Mouse (Mus musculus): Measurements from ENCODE around the gene Dpm3. TPM values are rescaled to one million over a fixed set of nuclear protein-coding genes. Genes with fewer than 3 reads are reported as not detected.

Gene Dpm3
- total and polyA plus RNA-seq, 3 experiments, result 13.5 to 178 (median 47.7) TPM

- H3K4me1 ChIP-seq (ENCODE audit: insufficient read depth, low read depth, low read length), result peaks cover 30% of the 10 kb centered on the region
- H3K4me3 ChIP-seq (ENCODE audit: low read depth, low read length), result no peak overlapping the region
- H3K36me3 ChIP-seq (replicated peaks), result no peaks in the 10 kb centered on the region
- peaks cover 79% of the 10 kb centered on the region for H3K27me3 ChIP-seq (ENCODE audit: insufficient read depth, low read length)
- no peak for DNase-seq (ENCODE audit: low spot score)
- H3K9me3 ChIP-seq (replicated peaks), result no peaks in the 10 kb centered on the region
- ATAC-seq (ENCODE audit: extremely low read depth, insufficient number of reproducible peaks, low FRiP score, poor library complexity, severe bottlenecking), result no peak
- TF ChIP-seq POLR2AphosphoS5 (IDR thresholded peaks at IDR 0.05; ENCODE audit: insufficient replicate concordance, low read depth, low read length) (no peak), CTCF (IDR thresholded peaks at IDR 0.05; ENCODE audit: low read depth, low read length) (no peak), GATA1 (IDR thresholded peaks at IDR 0.05; ENCODE audit: borderline replicate concordance, low read length) (no peak), TAL1 (conservative IDR thresholded peaks at IDR 0.05; ENCODE audit: low read depth, low read length) (no peak), GATA2 (IDR thresholded peaks at IDR 0.05; ENCODE audit: borderline replicate concordance, low read depth, low read length) (no peak)
Measured at GRCm38 (mm10) chr3:89225918-89226317, 33.2 kb upstream of the Dpm3 start.

- Histone ChIP-seq H3K4me3 (ENCODE audit: low read depth, low read length) (no peak overlapping the region), H3K4me1 (ENCODE audit: insufficient read depth, low read depth, low read length) (peaks cover 30% of the 10 kb centered on the region), H3K9me3 (replicated peaks) (no peaks in the 10 kb centered on the region), H3K27me3 (ENCODE audit: insufficient read depth, low read length) (peaks cover 80% of the 10 kb centered on the region), H3K36me3 (replicated peaks) (no peaks in the 10 kb centered on the region)
- ATAC-seq (ENCODE audit: extremely low read depth, insufficient number of reproducible peaks, low FRiP score, poor library complexity, severe bottlenecking) (no peak), DNase-seq (ENCODE audit: low spot score) (no peak)
- no peak for TF ChIP-seq POLR2AphosphoS5 (IDR thresholded peaks at IDR 0.05; ENCODE audit: insufficient replicate concordance, low read depth, low read length)
Measured at GRCm38 (mm10) chr3:89226361-89226760, 32.8 kb upstream of the Dpm3 start.

- H3K4me3 ChIP-seq (ENCODE audit: low read depth, low read length), result peak within 1 kb of the TSS; percentile 65; the same call in 1 of the 2 replicates
- DNase-seq (ENCODE audit: low spot score) (no peak), ATAC-seq (ENCODE audit: extremely low read depth, insufficient number of reproducible peaks, low FRiP score, poor library complexity, severe bottlenecking) (no peak)
- H3K36me3 ChIP-seq (replicated peaks), result no peaks in the 10 kb centered on the region
- peaks cover 30% of the 10 kb centered on the region for H3K4me1 ChIP-seq (ENCODE audit: insufficient read depth, low read depth, low read length)
- no peaks in the 10 kb centered on the region for H3K9me3 ChIP-seq (replicated peaks)
- peaks cover 85% of the 10 kb centered on the region for H3K27me3 ChIP-seq (ENCODE audit: insufficient read depth, low read length)
- TF ChIP-seq CTCF (IDR thresholded peaks at IDR 0.05; ENCODE audit: low read depth, low read length) (no peak), GATA1 (IDR thresholded peaks at IDR 0.05; ENCODE audit: borderline replicate concordance, low read length) (no peak), GATA2 (IDR thresholded peaks at IDR 0.05; ENCODE audit: borderline replicate concordance, low read depth, low read length) (no peak), POLR2AphosphoS5 (IDR thresholded peaks at IDR 0.05; ENCODE audit: insufficient replicate concordance, low read depth, low read length) (no peak), TAL1 (conservative IDR thresholded peaks at IDR 0.05; ENCODE audit: low read depth, low read length) (no peak)
Measured at GRCm38 (mm10) chr3:89226900-89227299, 32.3 kb upstream of the Dpm3 start, which contains the start of gene Mtx1. Gene Mtx1, minus strand, starts transcription at chr3:89227088.

- peak; percentile 56 for DNase-seq (ENCODE audit: low spot score)
- peaks cover 90% of the 10 kb centered on the region for H3K27me3 ChIP-seq (ENCODE audit: insufficient read depth, low read length)
- H3K4me3 ChIP-seq (ENCODE audit: low read depth, low read length), result peak overlapping the region; percentile 65; the same call in 1 of the 2 replicates
- no peak for TF ChIP-seq GATA1 (IDR thresholded peaks at IDR 0.05; ENCODE audit: borderline replicate concordance, low read length)
- no peak for TF ChIP-seq POLR2AphosphoS5 (IDR thresholded peaks at IDR 0.05; ENCODE audit: insufficient replicate concordance, low read depth, low read length)
- TF ChIP-seq TAL1 (conservative IDR thresholded peaks at IDR 0.05; ENCODE audit: low read depth, low read length), result no peak
- no peak for TF ChIP-seq GATA2 (IDR thresholded peaks at IDR 0.05; ENCODE audit: borderline replicate concordance, low read depth, low read length)
- no peak for TF ChIP-seq CTCF (IDR thresholded peaks at IDR 0.05; ENCODE audit: low read depth, low read length)
- H3K36me3 ChIP-seq (replicated peaks), result no peaks in the 10 kb centered on the region
- ATAC-seq (ENCODE audit: extremely low read depth, insufficient number of reproducible peaks, low FRiP score, poor library complexity, severe bottlenecking), result no peak
- no peaks in the 10 kb centered on the region for H3K9me3 ChIP-seq (replicated peaks)
- peaks cover 33% of the 10 kb centered on the region for H3K4me1 ChIP-seq (ENCODE audit: insufficient read depth, low read depth, low read length)
Measured at GRCm38 (mm10) chr3:89227307-89228179, 31.6 kb upstream of the Dpm3 start.

- Histone ChIP-seq H3K27me3 (ENCODE audit: insufficient read depth, low read length) (peaks cover 90% of the 10 kb centered on the region), H3K4me3 (ENCODE audit: low read depth, low read length) (peak overlapping the region; percentile 65), H3K36me3 (replicated peaks) (no peaks in the 10 kb centered on the region), H3K9me3 (replicated peaks) (no peaks in the 10 kb centered on the region), H3K4me1 (ENCODE audit: insufficient read depth, low read depth, low read length) (peaks cover 39% of the 10 kb centered on the region)
- DNase-seq (ENCODE audit: low spot score) (peak; percentile 89), ATAC-seq (ENCODE audit: extremely low read depth, insufficient number of reproducible peaks, low FRiP score, poor library complexity, severe bottlenecking) (peak; percentile 68)
- TF ChIP-seq GATA2 (IDR thresholded peaks at IDR 0.05; ENCODE audit: borderline replicate concordance, low read depth, low read length) (no peak), CTCF (IDR thresholded peaks at IDR 0.05; ENCODE audit: low read depth, low read length) (peak; percentile 94)
Measured at GRCm38 (mm10) chr3:89228180-89228549, 31.0 kb upstream of the Dpm3 start.

GRCm38 (mm10) chr3:89228836-89229235, 30.3 kb upstream of the Dpm3 start, which contains the start of gene Muc1:
Gene Muc1, plus strand, starts transcription at chr3:89229057.
- Histone ChIP-seq H3K4me3 (ENCODE audit: low read depth, low read length) (peak within 1 kb of the TSS; percentile 65), H3K27me3 (ENCODE audit: insufficient read depth, low read length) (peaks cover 90% of the 10 kb centered on the region), H3K4me1 (ENCODE audit: insufficient read depth, low read depth, low read length) (peaks cover 45% of the 10 kb centered on the region), H3K9me3 (replicated peaks) (no peaks in the 10 kb centered on the region), H3K36me3 (replicated peaks) (no peaks in the 10 kb centered on the region)
- DNase-seq (ENCODE audit: low spot score) (no peak), ATAC-seq (ENCODE audit: extremely low read depth, insufficient number of reproducible peaks, low FRiP score, poor library complexity, severe bottlenecking) (no peak)
- TF ChIP-seq GATA1 (IDR thresholded peaks at IDR 0.05; ENCODE audit: borderline replicate concordance, low read length) (no peak), CTCF (IDR thresholded peaks at IDR 0.05; ENCODE audit: low read depth, low read length) (no peak), GATA2 (IDR thresholded peaks at IDR 0.05; ENCODE audit: borderline replicate concordance, low read depth, low read length) (no peak), POLR2AphosphoS5 (IDR thresholded peaks at IDR 0.05; ENCODE audit: insufficient replicate concordance, low read depth, low read length) (no peak), TAL1 (conservative IDR thresholded peaks at IDR 0.05; ENCODE audit: low read depth, low read length) (no peak)
